Mouse (Mus musculus): ENCODE data around the gene Rpl9-ps6. TPM values are rescaled to one million over a fixed set of nuclear protein-coding genes. Genes with fewer than 3 reads are reported as not detected.

The Rpl9-ps6 gene
- total RNA-seq, 4 experiments from 2014 or later, result 25.0 to 46.3 (median 32.1) TPM

Other genes starting within 250 kb of the Rpl9-ps6 start
- 10 to 100 TPM; 47.5 to 60.8 (median 52.4) TPM for gene Sgms1, start 76.9 kb downstream of the Rpl9-ps6 start, total RNA-seq (2022)
- gene Minpp1, start 19.2 kb upstream of the Rpl9-ps6 start, total RNA-seq (2022), result 10 to 100 TPM; 57.1 to 67.5 (median 60.7) TPM
- 10 to 100 TPM in 3 of 4 experiments, 1 to 10 TPM in 1; 9.1 to 13.1 (median 10.4) TPM for gene Papss2, start 129.2 kb upstream of the Rpl9-ps6 start, total RNA-seq (2022)